Mouse (Mus musculus) neural tube, embryonic 15.5 days (tissue): ENCODE data around the gene Cdk6. TPM values are rescaled to one million over a fixed set of nuclear protein-coding genes. Genes with fewer than 3 reads are reported as not detected.
"Not testable (repeated sequence)": the region's sequence is repeated elsewhere in the genome, so short reads cannot be mapped to it uniquely, and the experiment has no call there.

Experiments used
- ATAC-seq: fragments of 200-750 bp; cut with Nextera tagmentation; 2 replicates; pipeline ENCODE4 v1.8.0; 2017; ENCODE audit warnings: mild to moderate bottlenecking, moderate TSS enrichment, moderate library complexity; ENCODE audit not compliant: low FRiP score
- H3K27ac ChIP-seq: fragments of 300-500 bp; sonication (generic); replicated peaks from 2 replicates; pipeline ENCODE4 v1.5.1; 2015; ENCODE audit warnings: mild to moderate bottlenecking, inconsistent platforms
- H3K27me3 ChIP-seq: fragments of 300-500 bp; sonication (generic); replicated peaks from 2 replicates; pipeline ENCODE4 v1.6.1; 2015; ENCODE audit warnings: inconsistent platforms
- H3K36me3 ChIP-seq: fragments of 300-500 bp; sonication (generic); 2 replicates; pipeline ENCODE4 v1.6.1; 2015; ENCODE audit warnings: inconsistent platforms
- H3K4me1 ChIP-seq: fragments of 300-500 bp; sonication (generic); 2 replicates; pipeline ENCODE4 v1.6.1; 2015; ENCODE audit warnings: inconsistent platforms
- H3K4me2 ChIP-seq: fragments of 300-500 bp; sonication (generic); 2 replicates; pipeline ENCODE4 v1.6.1; 2015; ENCODE audit warnings: inconsistent platforms, mild to moderate bottlenecking, moderate library complexity
- H3K4me3 ChIP-seq: fragments of 300-500 bp; sonication (generic); replicated peaks from 2 replicates; pipeline ENCODE4 v1.5.1; 2015; ENCODE audit warnings: mild to moderate bottlenecking, inconsistent platforms
- H3K9ac ChIP-seq: fragments of 300-500 bp; sonication (generic); replicated peaks from 2 replicates; pipeline ENCODE4 v1.6.1; 2015; ENCODE audit warnings: mild to moderate bottlenecking, inconsistent platforms
- H3K9me3 ChIP-seq: fragments of 300-500 bp; sonication (generic); replicated peaks from 2 replicates; pipeline ENCODE4 v1.6.1; 2016; ENCODE audit warnings: inconsistent platforms
- WGBS: fragments of 180-500 bp; shearing (Covaris S2); methylation state at CpG from one replicate; pipeline ENCODE4 v1.1.7; 2015; ENCODE audit warnings: mixed read lengths; 5-methylcytosine and 5-hydroxymethylcytosine counted together
- polyA plus RNA-seq: library from polyadenylated mRNA; unstranded; fragments of >200 nt; fragmentation: Nextera tagmentation; extraction: Ambion mirVana; gene quantifications from 2 replicates; pipeline ENCODE4 v1.2.1, GENCODE M21; 2015

Cdk6 gene
- polyA plus RNA-seq, 1 experiment from 2014 or later, result 13.3 TPM

DNA sequence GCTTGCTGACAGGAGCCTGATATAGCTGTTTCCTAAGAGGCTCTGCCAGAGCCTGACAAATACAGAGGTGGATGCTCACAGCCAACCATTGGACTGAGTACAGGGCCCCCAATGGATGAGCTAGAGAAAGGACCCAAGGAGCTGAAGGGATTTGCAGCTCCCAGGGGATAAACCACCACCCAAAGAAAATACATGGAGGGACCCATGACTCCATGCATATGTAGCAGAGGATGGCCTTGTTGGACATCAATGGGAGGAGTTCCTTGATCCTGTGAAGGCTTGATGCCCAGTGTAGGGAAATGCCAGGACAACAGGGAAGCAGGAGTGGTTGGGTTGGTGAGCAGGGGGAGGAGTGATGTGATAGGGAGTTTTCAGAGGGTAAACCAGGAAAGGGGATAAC lies 190.8 kb downstream of the Cdk6 start:
- H3K9ac ChIP-seq, H3K27me3 ChIP-seq, H3K4me1 ChIP-seq, H3K9me3 ChIP-seq, H3K4me2 ChIP-seq, H3K4me3 ChIP-seq, H3K36me3 ChIP-seq, ATAC-seq, H3K27ac ChIP-seq: not testable (repeated sequence)

DNA sequence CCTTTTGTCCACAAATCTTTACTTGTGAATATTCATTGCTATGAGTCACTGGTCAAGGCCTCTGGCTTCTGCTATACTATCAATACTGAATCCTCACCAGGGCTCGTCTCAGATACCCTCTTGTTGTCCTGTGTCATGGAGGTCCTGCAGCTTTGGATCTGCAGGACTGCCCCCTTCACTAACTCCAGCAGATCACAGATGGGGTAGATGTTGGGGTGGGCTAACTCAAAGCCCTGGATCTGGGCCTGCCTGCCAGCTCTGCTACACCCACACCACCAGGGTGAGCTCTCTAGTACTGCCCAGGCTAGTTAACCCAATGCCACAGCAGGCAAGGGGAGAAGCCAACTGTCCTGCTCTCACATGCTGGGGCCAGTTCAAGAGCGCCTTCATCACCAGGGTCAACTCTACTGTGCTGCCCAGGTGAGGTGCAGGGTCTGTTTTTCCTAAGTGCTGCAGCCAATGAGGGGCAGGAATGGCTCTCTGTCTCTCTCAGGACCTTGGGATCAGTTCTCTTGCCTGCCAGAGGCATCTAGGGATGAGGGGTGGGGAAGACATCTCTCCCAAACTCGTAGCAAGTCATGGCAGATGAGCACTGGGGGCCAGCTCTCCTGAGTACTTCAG lies 195.4 kb downstream of the Cdk6 start:
- Histone ChIP-seq H3K9me3 (no peaks in the 10 kb centered on the region), H3K27me3 (no peaks in the 10 kb centered on the region), H3K36me3 (no peaks in the 10 kb centered on the region), H3K27ac (no peak overlapping the region), H3K4me2 (no peak overlapping the region), H3K4me1 (no peaks in the 10 kb centered on the region), H3K4me3 (no peak overlapping the region), H3K9ac (no peak overlapping the region)
- no peak for ATAC-seq
- WGBS, result 72% methylated on average over 3 of the region's 3 CpGs

DNA sequence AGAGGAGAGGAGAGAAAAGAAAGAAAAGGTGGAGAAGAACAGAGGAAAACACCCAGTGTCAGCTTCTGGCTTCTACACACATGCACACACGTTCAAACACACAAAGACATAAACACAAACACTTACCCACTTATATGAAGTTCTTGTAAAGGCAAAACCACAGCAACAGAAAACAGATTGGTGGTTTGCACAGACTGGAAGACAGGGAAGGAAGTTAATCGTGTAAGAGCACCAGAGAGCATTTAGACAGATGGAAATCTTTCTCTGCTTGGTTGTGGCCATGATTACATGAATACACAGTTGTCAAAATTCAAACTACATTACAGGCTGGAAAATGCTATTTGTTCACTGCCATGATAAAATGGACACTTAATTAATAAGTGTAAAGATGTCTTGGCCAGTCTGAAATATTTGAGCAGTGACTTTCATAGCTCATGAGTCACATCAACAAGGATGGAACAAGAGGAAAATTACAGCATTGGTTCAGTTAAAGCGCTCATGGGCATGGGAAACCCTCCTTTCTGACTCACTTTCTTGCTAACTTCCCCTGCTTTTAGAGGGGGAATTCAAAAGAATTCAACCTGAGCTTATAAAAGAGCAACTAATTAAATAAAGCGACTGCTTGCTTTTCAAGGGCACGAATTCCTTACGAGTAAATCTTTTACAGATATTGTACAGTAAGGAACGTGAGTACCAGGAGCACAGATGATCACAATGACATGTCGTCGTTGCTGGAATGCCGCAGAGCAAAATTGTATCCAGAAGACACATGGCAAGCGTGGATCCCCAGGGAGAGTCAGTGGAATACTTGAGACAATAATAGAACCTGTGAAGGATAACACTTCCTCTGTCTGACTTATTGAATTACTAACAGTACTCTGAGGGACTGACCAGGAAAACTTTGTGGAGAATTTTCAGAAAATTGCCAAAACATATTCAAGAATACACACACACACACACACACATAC lies 197.5 kb downstream of the Cdk6 start:
- WGBS, result 75% methylated on average over 11 of the region's 11 CpGs
- Histone ChIP-seq H3K27ac (no peak overlapping the region), H3K4me2 (no peak overlapping the region), H3K27me3 (no peaks in the 10 kb centered on the region), H3K36me3 (no peaks in the 10 kb centered on the region), H3K4me1 (no peaks in the 10 kb centered on the region), H3K9me3 (no peaks in the 10 kb centered on the region), H3K9ac (no peak overlapping the region), H3K4me3 (no peak overlapping the region)
- no peak for ATAC-seq

DNA sequence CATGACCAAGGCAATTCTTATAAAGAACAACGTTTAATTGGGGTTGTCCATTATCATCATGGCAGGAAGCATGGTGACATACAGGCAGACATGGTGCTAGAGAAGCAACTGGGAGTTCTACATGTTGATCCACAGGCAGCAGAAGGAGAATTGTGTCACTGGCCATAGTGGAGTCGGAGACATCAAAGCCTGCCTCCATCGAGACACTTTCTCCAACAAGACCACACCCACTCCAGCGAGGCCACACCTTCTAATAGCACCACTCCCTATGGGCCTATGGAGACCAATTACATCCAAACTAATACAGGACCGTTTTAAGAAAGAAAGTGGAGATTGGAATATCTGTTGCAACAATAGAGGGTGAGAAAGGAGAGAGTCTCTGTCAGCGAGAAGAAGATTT lies 200.6 kb downstream of the Cdk6 start:
- H3K27ac ChIP-seq, result no peak overlapping the region
- H3K9ac ChIP-seq, result no peak overlapping the region
- no peaks in the 10 kb centered on the region for H3K27me3 ChIP-seq
- ATAC-seq, result no peak
- no peak overlapping the region for H3K4me2 ChIP-seq
- H3K4me3 ChIP-seq, result no peak overlapping the region
- WGBS, result 81% methylated on average over 6 of the region's 6 CpGs
- H3K36me3 ChIP-seq, result 0 out of 2 replicates have a peak, but pooled peaks cover 2% of the 10 kb centered on the region
- H3K4me1 ChIP-seq, result peaks cover 19% of the 10 kb centered on the region
- H3K9me3 ChIP-seq, result no peaks in the 10 kb centered on the region

DNA sequence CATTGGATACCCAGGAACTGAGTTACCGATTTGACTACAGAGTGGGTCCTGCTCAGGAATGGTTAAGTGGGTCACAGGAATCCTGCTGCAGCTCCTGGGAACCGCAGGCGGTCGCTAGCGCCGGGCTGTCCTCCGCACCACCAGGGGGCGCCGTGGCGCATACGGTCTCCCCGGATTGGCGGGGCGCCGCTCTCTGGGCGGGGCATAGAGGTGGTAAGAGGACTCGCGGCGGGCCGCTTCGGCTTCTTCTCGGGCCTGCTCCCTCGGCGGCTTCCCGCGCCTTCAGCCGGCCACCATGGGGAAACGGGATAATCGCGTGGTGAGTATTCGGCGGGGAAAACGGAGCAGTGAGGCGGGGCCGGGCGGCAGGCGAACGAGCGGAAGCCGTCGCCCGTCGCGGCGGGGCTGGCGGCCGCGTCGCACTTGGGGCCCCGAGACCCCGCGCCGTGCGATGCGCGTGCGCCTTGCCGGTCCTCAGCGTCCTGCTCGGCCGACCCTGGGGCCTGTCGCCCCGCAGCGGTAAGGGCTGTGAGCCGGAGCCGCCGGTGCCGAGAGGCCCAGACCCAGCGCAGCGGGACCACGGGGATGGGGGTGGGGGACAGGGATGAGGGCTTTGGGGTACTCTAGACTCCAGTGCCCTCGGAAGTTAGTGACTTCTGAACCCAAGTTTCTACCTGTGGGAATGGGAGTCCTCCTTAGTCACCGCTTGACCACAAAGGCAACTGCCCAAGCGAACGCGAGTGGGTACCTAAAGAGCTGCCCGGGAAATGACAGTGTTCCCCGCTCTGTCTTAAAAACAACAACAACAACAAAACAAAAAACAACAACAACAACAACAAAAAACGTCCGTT lies 202.6 kb downstream of the Cdk6 start, which contains the start of gene Fam133b:
Gene Fam133b, plus strand, starts transcription at position 205 of the 851 bp plus-strand sequence.
- H3K9ac ChIP-seq, result peak within 1 kb of the TSS; percentile 89
- WGBS, result under 1% methylated on average over 69 of the region's 80 CpGs
- ATAC-seq, result peak; percentile 97

DNA sequence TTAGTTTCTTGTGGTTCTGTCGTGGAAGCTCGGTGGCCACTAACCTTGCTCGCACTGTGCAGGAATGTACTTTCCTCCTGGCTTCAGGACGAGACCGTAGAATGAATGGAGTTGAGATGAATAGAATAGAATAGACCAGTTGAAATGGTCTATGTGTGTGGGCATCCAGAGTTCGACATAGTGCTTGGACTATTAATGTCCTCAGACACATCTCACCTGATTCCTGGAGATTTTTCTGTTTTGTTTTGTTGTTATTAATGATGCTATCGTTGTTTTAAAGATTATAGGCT lies 203.1 kb downstream of the Cdk6 start:
- Histone ChIP-seq H3K27me3 (no peaks in the 10 kb centered on the region), H3K4me1 (peaks cover 19% of the 10 kb centered on the region), H3K9me3 (no peaks in the 10 kb centered on the region), H3K27ac (peak overlapping the region; percentile 94; the same call in 1 of the 2 replicates), H3K4me3 (peak overlapping the region; percentile 97), H3K9ac (peak overlapping the region; percentile 89), H3K4me2 (peak overlapping the region; percentile 70), H3K36me3 (0 out of 2 replicates have a peak, but pooled peaks cover 4% of the 10 kb centered on the region)
- WGBS, result 9% methylated on average over 7 of the region's 7 CpGs
- ATAC-seq, result peak; percentile 33

More for the DNA sequence above, 202.6 kb downstream of the Cdk6 start, which contains the start of gene Fam133b:
- Histone ChIP-seq H3K9me3 (no peaks in the 10 kb centered on the region), H3K27me3 (no peaks in the 10 kb centered on the region), H3K4me2 (peak within 1 kb of the TSS; percentile 70), H3K27ac (peak within 1 kb of the TSS; percentile 94), H3K4me1 (peaks cover 19% of the 10 kb centered on the region), H3K36me3 (0 out of 2 replicates have a peak, but pooled peaks cover 4% of the 10 kb centered on the region), H3K4me3 (peak within 1 kb of the TSS; percentile 97)

DNA sequence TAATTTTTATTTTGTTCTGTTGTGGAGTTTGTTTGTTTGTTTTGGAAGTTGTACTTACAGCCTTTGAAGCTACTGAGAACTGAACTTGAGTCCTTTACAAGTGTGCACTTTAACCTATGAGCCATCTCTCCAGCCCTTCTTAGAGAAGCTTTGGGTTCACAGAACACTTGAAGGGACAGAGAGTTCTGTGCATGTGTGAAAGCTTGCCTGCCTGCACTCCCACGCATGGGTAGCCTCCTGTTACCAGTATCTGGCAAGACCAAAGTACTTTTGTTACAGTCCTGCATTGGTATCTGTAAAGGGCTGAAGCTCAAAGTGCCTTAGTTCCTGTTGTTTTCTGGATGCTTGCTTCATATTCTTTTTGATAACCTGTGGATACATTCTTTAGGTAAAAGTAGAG lies 204.9 kb downstream of the Cdk6 start:
- H3K27me3 ChIP-seq, result no peaks in the 10 kb centered on the region
- no peaks in the 10 kb centered on the region for H3K9me3 ChIP-seq
- H3K4me1 ChIP-seq, result peaks cover 19% of the 10 kb centered on the region
- 88% methylated on average over 1 of the region's 1 CpGs for WGBS
- no peak for ATAC-seq
- H3K9ac ChIP-seq, result 0 out of 2 replicates have a peak overlapping the region, but pooled peaks have one; percentile 4
- no peak overlapping the region for H3K4me2 ChIP-seq
- H3K36me3 ChIP-seq, result 0 out of 2 replicates have a peak, but pooled peaks cover 4% of the 10 kb centered on the region
- no peak overlapping the region for H3K27ac ChIP-seq
- no peak overlapping the region for H3K4me3 ChIP-seq

DNA sequence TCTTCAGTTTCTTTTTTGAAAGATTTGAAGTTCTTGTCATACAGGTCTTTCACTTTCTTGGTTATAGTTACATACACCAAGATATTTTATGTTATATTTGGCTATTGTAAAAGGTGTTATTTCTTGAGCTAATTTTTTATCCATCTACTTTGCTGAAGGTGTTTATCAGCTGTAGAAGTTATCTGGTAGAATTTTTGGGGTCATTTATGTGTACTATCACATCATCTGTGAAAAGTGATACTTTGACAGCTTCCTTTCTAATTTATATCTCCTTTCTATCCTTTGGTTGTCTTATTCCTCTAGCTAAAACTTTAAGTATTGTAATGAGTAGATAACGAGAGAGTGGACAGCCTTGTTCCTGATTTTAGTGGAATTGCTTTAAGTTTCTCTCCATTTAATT lies 210.2 kb downstream of the Cdk6 start:
- H3K27ac ChIP-seq, result no peak overlapping the region
- no peaks in the 10 kb centered on the region for H3K27me3 ChIP-seq
- H3K4me3 ChIP-seq, result no peak overlapping the region
- 95% methylated on average over 1 of the region's 1 CpGs for WGBS
- no peak overlapping the region for H3K9ac ChIP-seq
- H3K36me3 ChIP-seq, result peaks cover 19% of the 10 kb centered on the region
- no peak overlapping the region for H3K4me2 ChIP-seq
- H3K4me1 ChIP-seq, result no peaks in the 10 kb centered on the region
- H3K9me3 ChIP-seq, result no peaks in the 10 kb centered on the region
- no peak for ATAC-seq

DNA sequence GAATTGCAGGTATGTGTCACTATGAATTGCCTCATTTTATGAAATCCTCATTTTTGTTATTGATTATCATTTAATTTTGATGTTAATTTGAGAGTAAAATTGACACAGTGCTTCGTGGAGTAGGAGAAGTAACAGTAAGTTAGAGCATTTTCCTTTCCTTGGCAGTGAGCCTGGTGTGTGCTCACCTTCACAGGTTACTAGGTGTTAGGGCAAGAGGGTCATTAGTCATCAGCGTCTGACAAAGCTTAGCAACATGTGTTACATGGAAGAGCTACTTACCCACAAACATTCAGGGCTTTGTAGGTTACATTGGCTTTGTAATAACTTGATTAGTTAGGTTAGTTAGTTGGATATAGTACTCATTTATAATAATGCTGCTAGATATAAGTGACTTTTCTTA lies 212.9 kb downstream of the Cdk6 start:
- no peak for ATAC-seq

DNA sequence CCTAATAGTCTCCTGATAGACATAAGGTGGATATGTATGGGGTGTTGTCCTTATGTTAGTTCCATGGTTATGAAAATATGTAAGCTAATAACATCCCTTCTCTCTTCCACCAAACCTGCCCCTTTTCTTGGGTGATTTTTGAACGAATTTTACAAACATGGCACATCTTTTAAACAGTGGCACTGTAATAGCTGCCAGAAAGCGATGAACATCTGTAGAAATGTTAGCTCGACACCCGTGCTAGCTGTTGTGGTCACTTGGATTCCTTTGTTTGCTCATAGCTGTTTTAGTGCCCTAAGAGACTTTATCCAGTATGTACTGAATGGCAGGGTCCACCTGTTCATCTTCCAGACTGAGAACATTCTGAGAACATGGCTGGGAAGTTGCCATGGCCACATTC lies 230.0 kb downstream of the Cdk6 start, which contains the start of gene 1700109H08Rik:
Gene 1700109H08Rik, plus strand, starts transcription at position 301 of the 400 bp plus-strand sequence.
- H3K36me3 ChIP-seq, result peaks cover 87% of the 10 kb centered on the region
- no peak for ATAC-seq
- over 99% methylated on average over 4 of the region's 4 CpGs for WGBS

More for the DNA sequence above, 212.9 kb downstream of the Cdk6 start:
- H3K4me1 ChIP-seq, result no peaks in the 10 kb centered on the region
- H3K4me3 ChIP-seq, result no peak overlapping the region
- no peaks in the 10 kb centered on the region for H3K27me3 ChIP-seq
- H3K36me3 ChIP-seq, result peaks cover 25% of the 10 kb centered on the region
- 94% methylated on average over 2 of the region's 2 CpGs for WGBS
- no peak overlapping the region for H3K9ac ChIP-seq
- no peak overlapping the region for H3K27ac ChIP-seq
- no peak overlapping the region for H3K4me2 ChIP-seq
- H3K9me3 ChIP-seq, result no peaks in the 10 kb centered on the region

DNA sequence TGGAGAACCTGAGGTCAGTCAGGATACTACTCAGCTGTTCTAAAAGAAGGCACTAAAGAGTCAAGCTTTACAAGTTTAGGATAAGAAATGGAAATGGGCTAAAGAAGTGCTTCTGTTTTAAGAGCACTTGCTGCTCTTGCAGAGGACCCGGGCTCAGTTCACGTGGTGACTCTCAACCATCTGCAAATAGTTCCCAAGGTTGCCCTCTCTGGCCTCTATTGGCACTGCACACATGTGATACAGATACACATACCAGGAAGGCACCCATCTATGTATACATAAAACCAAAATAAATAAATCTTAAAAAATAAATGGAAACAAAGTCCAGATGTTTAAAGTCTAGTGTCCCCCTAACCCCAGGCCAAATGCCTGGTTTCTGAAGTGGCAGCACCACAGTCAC lies 233.5 kb downstream of the Cdk6 start:
- Histone ChIP-seq H3K27ac (no peak overlapping the region), H3K9ac (no peak overlapping the region), H3K4me1 (no peaks in the 10 kb centered on the region), H3K4me3 (no peak overlapping the region), H3K4me2 (no peak overlapping the region), H3K36me3 (peaks cover 91% of the 10 kb centered on the region), H3K27me3 (no peaks in the 10 kb centered on the region), H3K9me3 (no peaks in the 10 kb centered on the region; the same call in 1 of the 2 replicates)
- WGBS, result 100% methylated on average over 2 of the region's 2 CpGs
- ATAC-seq, result no peak

More for the DNA sequence above, 230.0 kb downstream of the Cdk6 start, which contains the start of gene 1700109H08Rik:
- Histone ChIP-seq H3K4me2 (no peak within 1 kb of the TSS), H3K9ac (no peak within 1 kb of the TSS), H3K4me3 (no peak within 1 kb of the TSS), H3K27ac (no peak within 1 kb of the TSS), H3K4me1 (no peaks in the 10 kb centered on the region), H3K27me3 (no peaks in the 10 kb centered on the region), H3K9me3 (no peaks in the 10 kb centered on the region; the same call in 1 of the 2 replicates)
